Comparison of ENCODE assay signal across 7 mouse cellular contexts in the genomic region with DNA sequence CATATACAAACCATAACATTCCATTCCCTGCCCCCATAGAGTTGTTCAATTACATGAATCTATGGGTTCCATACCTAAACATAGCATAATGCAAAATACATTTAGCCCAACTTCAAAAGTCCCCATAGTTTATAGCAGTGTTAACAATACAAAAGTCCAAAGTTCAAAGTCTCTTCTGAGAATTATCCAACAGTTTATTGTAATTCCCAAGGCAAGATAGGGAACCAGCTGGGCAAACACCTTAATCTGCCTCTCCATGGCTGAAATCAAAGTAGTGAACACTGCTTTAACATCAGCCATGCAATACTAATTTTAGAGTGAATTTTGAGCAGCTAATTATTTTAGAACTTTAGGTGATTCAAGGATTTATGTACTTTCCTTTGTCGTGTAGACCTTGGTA.
"Had no signal": no experiment of that assay in that cellular context is flagged by ENCODE, and none has a peak within 500 bp of the region (broad histone marks: within the 10 kb centered on the region; RNA-seq: fewer than 3 reads in every experiment).

No protein-coding gene starts in this region.

- H3K4me2 ChIP-seq: lung, embryonic 14.5 days; midbrain, embryonic 12.5 days; neural tube, embryonic 13.5 days; neural tube, embryonic 15.5 days had no signal

- ATAC-seq: liver, postnatal 0 days had no signal

- H3K27me3 ChIP-seq: midbrain, embryonic 12.5 days; neural tube, embryonic 13.5 days; neural tube, embryonic 15.5 days had no signal

- H3K27ac ChIP-seq: midbrain, embryonic 10.5 days; midbrain, embryonic 12.5 days; neural tube, embryonic 13.5 days; neural tube, embryonic 15.5 days had no signal

- H3K36me3 ChIP-seq: midbrain, embryonic 10.5 days; midbrain, embryonic 12.5 days; neural tube, embryonic 13.5 days; neural tube, embryonic 15.5 days had no signal

- H3K9me3 ChIP-seq: midbrain, embryonic 10.5 days; midbrain, embryonic 12.5 days; neural tube, embryonic 13.5 days; neural tube, embryonic 15.5 days had no signal

- H3K9ac ChIP-seq: liver, postnatal 0 days; lung, embryonic 14.5 days; midbrain, embryonic 12.5 days; neural tube, embryonic 13.5 days; neural tube, embryonic 15.5 days had no signal

- H3K4me1 ChIP-seq: midbrain, embryonic 10.5 days; midbrain, embryonic 12.5 days; neural tube, embryonic 13.5 days; neural tube, embryonic 15.5 days had no signal

- H3K4me3 ChIP-seq: midbrain, embryonic 10.5 days; midbrain, embryonic 12.5 days; myocyte; neural tube, embryonic 13.5 days; neural tube, embryonic 15.5 days had no signal
